Mouse (Mus musculus) ovary, adult 18-20 months (tissue): ENCODE results near the gene H2afy.

Experiments used
- DNase-seq: peaks from one replicate; pipeline ENCODE4 v3.0.0; 2022; ENCODE audit warnings: low spot score, mixed read lengths

The H2afy gene

DNA sequence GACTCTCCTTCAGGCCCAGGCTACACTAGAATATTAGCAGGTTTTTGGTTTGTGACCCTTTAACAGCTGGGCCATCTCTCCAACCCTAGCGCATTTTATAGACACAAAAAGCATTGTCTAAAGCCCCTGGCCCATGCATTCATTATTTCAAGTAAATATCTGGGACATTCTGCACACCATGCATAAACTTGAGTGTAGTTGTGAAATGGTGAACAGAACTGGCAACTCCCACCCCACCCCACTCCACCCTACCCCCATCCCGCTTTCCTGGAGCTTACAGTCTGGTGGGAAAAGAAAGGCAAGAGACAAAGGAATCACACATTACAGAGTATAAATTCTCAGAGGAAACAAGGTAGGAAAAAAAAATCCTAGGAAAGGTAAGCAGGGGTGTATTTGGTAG is at the start of gene H2afy:
TSS of gene H2afy (minus strand) at position 162 of the 400 bp plus-strand sequence.
- DNase-seq: no peak

DNA sequence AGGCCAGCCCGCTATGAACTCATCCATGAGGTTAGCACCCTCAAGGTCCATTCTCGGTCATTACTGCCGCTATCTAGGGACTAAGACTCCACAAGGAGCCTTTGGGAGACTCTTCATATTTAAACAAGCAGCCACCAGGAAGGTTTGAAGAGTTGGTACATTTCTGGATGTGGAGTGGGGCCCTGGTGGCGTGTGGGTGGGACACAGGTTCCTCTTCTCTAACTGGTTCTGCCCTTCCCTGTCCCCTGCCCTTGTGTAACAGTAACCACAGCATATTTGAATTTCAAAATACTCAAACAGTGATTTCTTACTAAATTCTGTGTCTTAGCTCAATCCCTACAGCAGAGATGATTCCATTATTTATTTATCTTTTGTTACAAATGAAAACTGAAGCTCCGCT is 47.5 kb upstream of the H2afy start:
- DNase-seq: no peak

DNA sequence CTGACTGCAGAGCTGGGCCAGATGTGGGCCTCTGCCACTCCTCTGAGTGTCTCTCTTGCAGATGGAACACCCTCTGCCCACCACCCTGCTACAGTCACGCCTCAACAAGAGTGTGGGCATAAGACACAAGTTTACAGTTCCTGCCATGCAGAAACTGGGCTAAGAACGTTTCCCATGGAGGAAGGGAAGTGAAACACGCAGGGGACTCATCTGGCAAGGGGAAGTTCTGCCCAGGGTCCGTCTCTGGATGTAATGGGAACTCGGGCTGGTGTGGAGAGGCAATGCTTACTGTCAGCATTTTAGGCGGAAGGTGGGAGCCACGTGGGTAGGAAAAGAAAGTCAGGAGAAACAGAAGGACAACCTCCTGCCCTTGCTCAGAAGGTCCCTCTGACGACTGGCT is 45.3 kb upstream of the H2afy start:
- DNase-seq: no peak

DNA sequence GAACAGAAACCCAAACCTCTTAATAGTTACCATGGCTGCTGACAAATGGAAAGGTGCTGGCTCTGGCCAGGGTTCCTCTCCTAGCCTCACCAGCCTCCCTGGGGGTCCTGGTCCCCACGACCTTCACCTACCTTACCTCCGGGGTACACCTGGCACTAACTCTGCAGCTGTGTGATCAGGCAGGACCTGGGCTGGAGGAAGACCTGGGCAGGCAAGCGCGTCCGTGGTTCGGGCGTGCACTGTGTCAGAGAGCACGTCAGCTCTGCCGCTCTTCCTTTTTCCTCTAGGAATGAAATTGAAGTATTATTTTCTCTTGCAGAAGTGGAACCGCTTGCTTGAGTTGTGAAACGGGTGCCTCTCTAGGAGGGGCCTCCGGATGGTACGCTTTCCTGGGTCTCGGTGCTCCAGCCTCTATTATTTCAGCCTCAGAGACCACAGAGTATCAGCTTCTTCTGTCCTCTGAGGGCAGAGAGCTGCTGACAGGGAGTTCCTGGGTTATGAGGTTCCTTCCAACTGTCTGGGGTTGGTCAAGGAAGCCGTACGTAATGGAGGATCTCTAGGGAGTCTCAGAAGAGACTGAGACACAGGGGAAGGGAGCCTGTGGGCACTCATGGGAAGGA is 42.4 kb upstream of the H2afy start, which contains the start of gene Tifab:
TSS of gene Tifab (minus strand) at position 470 of the 620 bp plus-strand sequence.
- no peak for DNase-seq

DNA sequence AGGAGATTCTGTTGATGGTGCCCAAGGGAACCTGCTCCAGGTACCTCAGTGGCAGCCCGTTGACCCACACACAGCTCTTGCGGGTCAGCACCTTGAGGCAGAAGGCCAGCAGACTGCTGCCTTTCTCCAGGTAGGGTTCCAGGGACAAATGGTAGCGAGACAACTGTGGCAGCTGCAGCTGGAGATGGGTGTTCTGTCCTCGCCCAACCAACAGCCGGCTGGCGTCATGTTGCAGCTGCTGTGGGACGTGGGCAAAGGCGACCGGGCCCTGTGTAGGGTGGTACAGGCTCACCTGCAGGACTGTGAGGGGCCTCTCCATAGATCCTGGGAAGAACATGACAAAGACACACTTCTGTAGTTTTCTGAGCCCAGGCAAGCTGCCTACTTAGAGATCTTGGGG is 40.1 kb upstream of the H2afy start:
- DNase-seq: no peak

DNA sequence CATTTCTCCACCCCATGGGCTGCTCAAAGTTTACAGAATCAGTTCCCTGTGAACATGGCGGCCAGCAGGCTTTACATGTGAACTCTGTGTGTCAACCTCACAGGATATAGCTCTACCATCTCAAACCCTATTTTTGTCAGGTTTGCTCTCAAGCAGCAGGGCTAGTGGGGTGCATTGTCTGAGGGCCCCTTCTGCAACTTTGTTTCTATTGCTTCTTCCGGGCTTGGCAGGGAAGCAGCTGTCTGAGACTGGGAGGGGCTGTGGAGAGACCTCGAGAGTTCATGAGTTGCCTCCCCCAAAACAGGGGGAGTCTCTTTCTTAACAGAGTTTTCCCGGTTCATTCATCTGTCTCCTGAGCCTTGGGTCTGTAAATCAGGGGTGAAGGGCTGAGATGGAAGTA is 39.7 kb upstream of the H2afy start:
- no peak for DNase-seq

DNA sequence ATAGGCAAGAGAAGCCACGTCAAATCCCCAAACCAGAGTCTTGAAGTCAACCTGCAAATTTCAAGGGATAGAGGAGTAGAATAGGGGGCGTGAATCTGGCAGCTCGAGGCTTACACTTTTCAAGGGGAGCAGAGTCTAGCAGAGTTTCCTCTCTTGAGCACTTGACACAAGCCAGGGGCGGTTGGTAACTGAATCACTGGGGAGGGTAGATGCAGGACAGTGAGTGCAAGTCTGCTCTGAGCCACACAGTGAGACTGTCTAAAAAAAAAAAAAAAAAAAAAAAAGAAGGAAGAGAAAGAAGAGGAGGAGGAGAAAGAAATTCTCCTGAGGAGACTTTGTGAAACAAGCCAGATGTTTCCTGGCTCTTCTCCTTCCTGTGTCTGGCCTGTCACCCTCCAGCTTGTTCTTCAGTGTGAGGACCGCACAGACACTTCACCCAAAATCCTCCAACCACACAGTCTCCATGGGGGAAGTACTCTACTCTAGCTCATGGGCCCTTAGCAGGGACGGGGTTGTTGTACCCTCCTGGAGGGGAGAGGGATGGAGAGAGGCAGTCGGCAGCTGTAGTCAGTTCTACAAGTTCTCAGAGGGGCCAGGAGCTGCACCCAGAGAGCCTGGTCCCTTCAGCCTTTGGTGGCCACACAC is 36.9 kb upstream of the H2afy start:
- DNase-seq: no peak

DNA sequence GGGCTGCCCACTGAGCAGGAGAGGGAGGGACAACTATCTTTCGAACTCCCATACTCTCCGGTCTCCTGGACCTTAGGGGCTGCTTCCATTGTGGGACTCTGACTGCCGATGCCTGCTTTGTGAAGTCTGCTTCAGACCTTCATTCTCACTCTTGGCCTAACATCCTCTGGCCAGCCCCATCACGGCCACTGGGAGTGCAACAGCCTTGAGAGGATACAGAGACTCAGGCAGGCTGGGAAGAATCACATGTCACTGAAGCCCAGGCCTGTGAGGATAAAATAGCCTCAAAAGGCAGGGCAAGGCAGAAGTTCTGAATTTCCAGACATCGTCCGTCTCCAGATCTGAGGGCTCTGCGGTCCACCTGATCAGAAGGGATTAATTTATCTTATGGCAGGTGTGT is 35.9 kb upstream of the H2afy start:
- DNase-seq: no peak

DNA sequence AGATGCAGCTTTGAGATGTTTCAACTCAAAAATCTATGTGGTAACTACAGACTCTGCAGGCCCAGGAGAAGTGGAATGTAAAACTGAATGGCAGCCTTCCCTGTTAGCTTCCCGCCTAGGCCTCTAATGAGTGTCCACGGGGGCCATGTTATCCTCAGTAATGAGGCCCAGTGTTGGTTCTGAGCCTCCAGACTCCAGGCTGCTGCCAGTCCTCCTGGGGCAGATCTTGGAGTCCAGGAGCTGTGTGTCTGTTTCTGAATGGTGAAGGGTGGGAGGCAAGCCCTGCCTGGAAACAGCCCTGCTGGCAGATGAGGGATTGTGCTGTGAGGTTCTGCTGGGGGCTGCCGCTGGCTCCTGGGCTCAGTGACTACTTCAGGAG is 32.2 kb upstream of the H2afy start:
- DNase-seq: no peak

DNA sequence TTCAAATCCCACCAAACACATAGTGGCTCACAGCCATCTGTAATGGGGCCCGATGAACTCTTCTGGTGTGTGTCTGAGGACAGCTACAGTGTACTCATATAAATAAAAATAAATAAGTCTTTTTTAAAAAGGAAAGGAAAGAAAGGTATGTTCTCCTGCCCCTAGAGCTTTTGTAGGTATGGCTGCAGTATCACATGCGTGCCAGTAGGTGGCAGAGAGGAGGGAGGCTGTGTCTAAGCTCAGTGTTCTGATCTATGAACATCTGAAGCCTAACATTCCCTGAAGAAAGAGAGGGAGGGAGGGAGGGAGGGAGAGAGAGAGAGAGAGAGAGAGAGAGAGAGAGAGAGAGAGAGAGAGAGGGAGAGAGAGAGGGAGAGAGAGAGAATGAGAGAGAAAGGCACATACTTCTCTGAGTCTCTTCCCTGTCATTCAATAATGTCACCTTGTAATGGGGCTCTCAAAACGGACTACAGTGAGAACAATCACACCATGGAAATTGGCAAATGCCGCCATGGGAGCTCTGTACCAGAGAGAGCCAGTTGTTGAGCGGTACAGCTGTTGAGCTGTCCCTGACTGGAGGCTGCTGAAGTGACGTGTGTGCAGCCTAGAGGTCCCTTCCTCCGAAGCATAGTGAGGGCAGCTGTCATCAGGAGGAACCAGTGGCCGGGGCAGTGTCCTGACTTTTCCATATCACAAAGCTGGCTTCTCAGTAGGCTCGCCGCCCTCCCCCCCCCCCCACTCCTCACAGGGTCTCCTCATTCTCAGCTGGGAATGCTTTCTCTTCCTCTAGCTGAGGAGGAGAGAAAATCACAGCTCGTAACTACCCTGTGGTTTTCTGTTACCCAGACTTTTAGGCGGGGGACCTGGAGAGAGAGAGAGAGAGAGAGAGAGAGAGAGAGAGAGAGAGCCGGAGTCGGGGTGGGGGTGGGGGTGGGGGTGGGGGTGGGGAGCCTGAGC is 31.6 kb upstream of the H2afy start:
- DNase-seq: no peak

DNA sequence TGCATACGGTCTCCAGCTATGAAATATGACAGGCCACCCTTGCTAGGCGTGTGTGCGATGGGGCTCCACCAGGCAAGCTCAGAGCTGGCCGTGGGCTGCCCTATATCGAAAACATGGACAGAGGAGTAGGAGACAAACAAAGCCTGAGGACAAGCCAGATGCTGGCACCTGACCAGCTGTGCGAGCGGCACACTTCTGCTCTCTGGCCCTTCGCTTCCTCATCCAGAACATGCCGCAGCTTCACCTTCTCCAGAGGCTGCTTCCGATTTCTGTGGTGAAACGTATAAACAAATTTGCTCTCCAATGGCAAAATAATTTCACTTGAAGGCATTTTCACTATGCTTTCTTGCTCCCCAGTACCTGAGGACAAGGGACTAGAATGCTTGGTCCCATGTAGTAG is 29.4 kb upstream of the H2afy start:
- DNase-seq: no peak

DNA sequence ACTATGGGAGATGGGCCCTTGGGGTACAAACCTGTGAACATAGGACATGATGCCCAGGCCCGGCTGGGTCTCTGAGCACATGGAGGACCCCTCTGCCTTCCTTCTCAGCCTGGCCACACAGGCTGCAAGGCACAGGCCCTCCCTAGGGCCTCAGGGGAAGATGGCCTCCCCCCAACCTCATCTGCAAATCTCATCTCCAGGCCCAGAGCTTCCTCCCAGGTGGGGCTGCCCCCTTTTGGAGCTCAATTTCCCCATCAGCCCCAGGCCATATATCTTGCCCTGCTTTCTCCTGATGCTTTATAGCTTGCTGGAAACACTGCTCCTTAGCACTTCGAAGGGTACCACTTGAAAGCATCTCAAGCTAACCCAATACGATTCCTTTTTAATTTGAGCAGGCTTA is 28.2 kb upstream of the H2afy start:
- DNase-seq: no peak

DNA sequence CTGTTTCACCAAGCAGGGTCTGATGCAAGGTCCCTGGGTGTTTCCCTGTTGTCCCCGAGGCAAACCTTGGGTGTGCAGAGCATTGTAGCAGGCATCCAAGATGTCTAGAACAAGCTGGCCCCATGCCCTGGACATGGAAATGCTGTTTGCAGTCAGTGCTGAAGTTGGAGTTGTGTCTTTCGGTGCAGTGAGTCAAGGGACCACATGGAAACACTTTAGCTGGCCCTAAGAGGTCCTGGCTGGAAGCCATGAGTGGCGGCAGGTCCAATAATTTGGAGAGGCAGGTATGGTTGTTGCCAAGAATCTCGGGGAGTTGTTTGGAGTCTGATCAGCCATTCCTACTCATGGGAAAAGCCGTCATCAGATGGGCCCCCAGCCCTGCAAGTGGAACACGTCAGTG is 27.6 kb upstream of the H2afy start:
- no peak for DNase-seq

DNA sequence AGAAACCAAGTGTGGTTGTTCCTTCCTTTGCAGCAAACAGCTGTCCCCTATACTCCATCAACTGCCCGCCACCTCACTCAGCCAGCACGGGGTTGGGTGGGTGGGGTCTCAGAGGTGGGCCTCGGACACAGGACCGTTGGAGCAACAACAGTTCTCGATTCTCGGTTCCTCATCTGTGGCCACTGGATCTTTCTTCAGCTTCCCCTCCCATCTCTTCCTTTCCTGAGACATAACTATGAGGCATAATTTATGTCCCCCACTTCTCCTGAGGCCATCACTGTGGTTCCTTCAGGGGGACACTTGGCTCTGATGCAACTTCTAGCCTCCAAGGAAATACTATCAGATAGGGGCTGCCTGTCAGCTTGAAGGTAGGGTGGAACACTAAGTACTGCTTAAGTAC is 26.7 kb upstream of the H2afy start:
- no peak for DNase-seq

DNA sequence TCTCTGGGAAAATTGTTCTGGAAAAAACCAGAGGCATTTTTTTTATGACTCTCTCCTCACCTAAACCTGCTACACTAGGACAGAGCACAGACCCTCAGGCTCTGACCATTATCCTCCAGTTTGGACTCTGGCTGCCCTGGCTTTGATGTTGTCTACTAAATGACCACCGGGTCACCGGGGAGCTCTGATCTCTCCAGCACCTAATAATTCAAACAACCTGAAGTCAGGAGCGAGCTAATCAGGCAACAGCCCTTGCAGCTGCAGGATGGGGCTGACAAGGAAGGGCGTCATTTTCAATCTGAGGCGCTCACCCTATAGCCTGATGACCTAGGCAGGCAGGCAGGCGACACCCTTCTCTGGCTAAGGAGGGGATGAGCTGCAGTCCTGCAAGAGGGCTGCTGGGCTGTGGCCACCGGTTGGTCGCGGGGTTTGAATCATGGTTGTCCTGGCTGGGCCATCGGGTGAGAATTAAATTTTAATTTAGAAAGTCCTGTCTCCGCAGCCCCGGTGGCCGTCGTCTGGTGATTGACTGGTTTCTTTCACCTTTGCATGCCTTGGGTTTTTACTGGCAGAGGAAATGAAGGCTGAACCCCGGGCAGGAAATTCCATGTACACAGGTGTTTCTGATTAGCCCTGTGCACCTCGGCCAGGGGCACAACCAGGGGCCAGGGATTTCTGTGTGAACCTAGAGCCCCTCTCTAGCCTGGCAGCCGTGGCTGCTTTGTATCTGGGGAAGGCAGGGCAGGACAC is 23.6 kb upstream of the H2afy start:
- no peak for DNase-seq

DNA sequence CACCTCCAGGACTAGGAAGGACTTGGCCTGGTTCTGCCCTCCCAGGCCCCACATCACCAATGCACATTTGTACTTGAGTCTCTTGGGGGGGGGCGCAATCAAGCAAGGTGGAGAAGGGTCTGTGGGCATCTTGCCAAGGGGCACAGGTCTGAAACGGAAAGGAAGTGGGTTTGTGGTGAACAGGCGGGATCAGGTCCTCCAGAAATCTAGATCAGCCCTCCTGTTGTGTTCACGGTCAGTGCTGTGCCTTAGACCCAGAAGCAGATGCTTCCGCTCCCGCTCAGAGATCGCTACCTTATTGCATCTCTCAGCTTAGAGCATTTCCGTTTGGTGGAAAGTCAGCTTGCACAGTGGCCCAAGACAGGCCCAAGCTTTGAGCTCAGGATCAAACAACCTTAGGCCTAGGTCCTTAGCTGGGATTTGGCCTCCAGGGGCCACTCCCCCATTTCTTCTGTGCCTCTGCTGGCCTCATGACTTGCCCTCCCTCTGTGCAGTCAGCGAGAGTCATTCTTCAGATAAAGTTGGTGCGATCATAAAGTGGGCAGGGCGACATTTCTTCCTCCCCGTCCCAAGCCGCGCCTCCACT is 22.9 kb upstream of the H2afy start:
- DNase-seq: no peak

DNA sequence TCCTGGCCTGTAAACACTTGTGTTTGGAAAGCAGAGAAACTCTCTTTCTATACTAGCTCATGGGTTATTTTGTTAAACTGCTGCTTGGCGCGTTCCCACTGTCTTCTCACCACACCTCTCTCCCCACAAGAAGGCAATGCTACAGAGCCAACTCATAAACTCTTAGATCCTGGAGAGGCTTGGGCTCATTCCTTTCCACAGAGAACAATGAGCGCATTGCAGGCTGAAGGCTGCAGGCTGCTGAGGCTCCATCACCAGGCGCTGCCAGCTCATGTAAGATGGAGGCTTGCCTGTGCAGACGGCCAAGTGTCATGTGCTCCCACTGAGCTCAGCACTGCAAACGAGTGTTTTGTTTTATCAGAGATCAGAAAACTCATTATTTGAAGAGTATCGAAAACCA is 19.5 kb upstream of the H2afy start:
- no peak for DNase-seq

DNA sequence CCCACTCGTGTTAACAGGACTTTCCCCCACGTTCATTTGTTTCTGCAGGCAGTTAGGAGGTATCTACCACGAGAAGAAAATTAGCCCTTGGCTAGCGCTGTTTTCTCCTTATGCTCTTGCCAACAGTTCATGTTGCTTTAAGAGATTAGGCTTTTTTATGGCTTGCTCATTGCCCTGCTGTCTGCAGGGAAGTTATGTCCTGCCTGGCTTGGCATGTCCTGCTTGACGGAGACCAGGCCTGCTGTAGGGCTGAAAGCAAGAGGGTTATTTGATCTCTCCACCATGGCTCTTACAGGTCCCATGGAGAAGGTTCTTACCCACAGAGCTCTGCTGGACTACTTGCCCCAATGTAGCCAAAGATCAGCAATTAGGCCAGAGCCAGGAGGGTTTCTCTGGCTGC is 18.9 kb upstream of the H2afy start:
- no peak for DNase-seq

DNA sequence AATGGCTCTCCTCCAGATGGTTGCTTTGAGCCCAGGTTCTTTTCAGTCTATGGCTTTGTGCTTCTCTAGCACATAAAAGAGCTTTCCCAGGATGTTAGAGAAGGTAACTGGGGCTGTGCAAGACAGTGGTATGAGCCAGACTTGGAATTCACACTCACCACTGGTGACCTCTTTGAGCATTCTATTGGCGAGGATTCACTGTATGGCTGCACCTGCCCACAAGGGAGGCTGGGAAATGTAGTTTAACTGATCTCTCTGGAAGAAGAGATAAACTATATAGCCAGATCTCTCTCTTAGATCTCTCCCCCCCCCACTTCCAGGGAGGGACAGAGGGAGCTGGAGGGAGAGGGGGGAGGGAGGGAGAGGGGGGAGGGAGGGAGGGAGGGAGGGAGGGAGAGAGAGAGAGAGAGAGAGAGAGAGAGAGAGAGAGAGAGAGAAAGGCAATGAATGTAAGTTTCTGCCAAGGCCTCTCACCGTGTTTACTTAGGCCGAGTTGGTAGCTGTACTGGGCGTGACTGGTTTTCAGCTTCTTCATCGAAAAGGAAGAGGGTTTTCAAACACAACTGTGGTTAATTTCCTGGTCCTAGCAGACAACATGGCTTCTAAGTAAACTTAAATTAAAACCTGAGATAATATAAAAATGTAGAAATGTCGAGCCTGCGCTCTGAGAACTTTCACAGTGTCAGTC is 16.8 kb upstream of the H2afy start:
- DNase-seq: no peak

DNA sequence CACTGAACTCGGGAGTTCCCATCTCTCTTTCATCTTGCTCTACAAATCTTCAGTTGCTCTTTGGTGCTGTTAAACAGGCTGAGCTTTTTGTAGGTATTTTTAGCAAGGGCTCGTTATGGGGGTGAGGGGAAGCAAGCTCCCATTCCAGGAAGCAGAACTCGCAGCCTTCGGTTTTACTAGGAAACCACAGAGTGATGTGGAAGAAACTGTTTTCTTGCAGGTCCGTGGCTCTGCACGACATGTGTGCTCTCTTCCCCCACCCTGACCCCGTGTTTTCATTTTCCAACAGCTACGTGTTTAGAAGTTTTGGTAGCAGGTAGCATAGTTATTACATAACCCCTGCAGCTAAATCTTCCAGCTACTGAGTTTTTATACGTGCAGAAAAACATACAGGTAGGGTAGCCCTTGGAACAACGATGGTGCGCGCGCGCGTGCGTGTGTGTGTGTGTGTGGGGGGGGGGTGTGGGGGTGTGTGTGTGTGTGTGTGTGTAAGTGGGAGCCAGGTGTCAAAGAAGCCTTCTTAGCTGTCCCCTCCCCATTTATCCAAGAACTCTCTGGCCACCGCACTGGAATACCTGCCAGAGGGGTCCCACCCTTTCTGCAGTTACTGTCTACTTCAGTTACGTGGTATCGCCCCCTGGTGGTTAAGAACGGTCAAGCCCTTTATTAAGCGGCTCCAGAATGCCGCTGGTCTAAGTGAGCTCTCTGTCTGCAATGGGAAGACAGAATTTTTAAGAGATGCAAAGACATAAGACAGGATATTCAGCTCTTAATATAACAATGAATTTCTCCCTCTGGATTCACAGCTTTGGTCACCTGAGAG is 15.5 kb upstream of the H2afy start:
- no peak for DNase-seq
